In the genomic region with DNA sequence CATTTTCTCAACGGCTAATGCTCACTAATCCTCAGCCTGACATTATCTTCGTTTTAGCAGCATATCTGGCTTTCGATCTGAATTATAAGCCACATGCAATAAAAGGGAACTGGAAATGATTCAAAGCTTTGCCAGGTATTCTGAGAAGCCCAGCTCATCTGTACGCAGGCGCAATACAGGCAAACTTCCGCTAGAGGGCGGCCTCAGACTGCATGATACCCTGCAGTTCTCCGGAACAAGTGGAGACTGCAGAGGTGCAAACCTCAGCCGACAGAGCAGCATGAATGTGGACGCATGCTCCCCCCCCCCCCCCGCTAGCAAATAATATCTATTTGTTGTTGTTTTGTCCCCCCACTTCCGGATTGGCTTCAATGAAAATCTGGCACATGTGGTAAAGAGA, we compare ENCODE assay signal across 8 mouse cellular contexts.
A peak's percentile ranks its signal among the peaks of the same experiment; 100 is the strongest.
DNase-seq lines count a peak whose midpoint lies in the region; ATAC-seq and TF ChIP-seq lines count a peak whose summit lies in the region.

No protein-coding gene starts in this region.

- H3K27ac ChIP-seq in forebrain, embryonic 13.5 days = no peak overlapping the region
- no peak overlapping the region for H3K27ac ChIP-seq in heart, postnatal 0 days (ENCODE audit: low read depth)
- no peak overlapping the region for H3K27ac ChIP-seq in liver, embryonic 15.5 days (replicated peaks)
- no peak overlapping the region for H3K27ac ChIP-seq in neural tube, embryonic 13.5 days (replicated peaks)

- peak; percentile 78 for DNase-seq in ES-CJ7 (ENCODE audit: low read depth, low spot score)
- DNase-seq in heart, postnatal 0 days (ENCODE audit: low spot score) = peak; percentile 49
- DNase-seq in kidney, postnatal 4 days = peak; percentile 90 to 92
- peak; percentile 60 for DNase-seq in telencephalon, adult 2 months (ENCODE audit: low read depth, low spot score)

- H3K36me3 ChIP-seq in forebrain, embryonic 13.5 days (ENCODE audit: poor library complexity, severe bottlenecking) = no peaks in the 10 kb centered on the region
- H3K36me3 ChIP-seq in heart, postnatal 0 days (replicated peaks; ENCODE audit: control insufficient read depth, insufficient read depth, low read length) = no peaks in the 10 kb centered on the region
- H3K36me3 ChIP-seq in liver, embryonic 15.5 days (replicated peaks) = no peaks in the 10 kb centered on the region
- H3K36me3 ChIP-seq in neural tube, embryonic 13.5 days = no peaks in the 10 kb centered on the region

- H3K9me3 ChIP-seq in forebrain, embryonic 13.5 days (replicated peaks) = no peaks in the 10 kb centered on the region
- no peaks in the 10 kb centered on the region for H3K9me3 ChIP-seq in heart, postnatal 0 days (replicated peaks; ENCODE audit: control insufficient read depth, low read length)
- no peaks in the 10 kb centered on the region for H3K9me3 ChIP-seq in liver, embryonic 15.5 days (replicated peaks)
- H3K9me3 ChIP-seq in neural tube, embryonic 13.5 days = no peaks in the 10 kb centered on the region

- no peak for TF ChIP-seq EP300 in heart, postnatal 0 days (IDR thresholded peaks at IDR 0.05; ENCODE audit: low read depth)

- H3K9ac ChIP-seq in forebrain, embryonic 13.5 days = peak overlapping the region; percentile 31; the same call in 1 of the 2 replicates
- H3K9ac ChIP-seq in heart, postnatal 0 days (replicated peaks; ENCODE audit: low read depth, low read length) = no peak overlapping the region
- no peak overlapping the region for H3K9ac ChIP-seq in liver, embryonic 15.5 days
- H3K9ac ChIP-seq in neural tube, embryonic 13.5 days = peak overlapping the region; percentile 42; the same call in 1 of the 2 replicates

- peaks cover 8% of the 10 kb centered on the region; the same call in 1 of the 2 replicates for H3K4me1 ChIP-seq in forebrain, embryonic 13.5 days
- H3K4me1 ChIP-seq in heart, postnatal 0 days (ENCODE audit: control insufficient read depth, insufficient read depth) = no peaks in the 10 kb centered on the region
- 0 out of 2 replicates have a peak, but pooled peaks cover 4% of the 10 kb centered on the region for H3K4me1 ChIP-seq in liver, embryonic 15.5 days (replicated peaks)
- peaks cover 7% of the 10 kb centered on the region for H3K4me1 ChIP-seq in neural tube, embryonic 13.5 days (replicated peaks)

- ATAC-seq in cerebellum, adult (ENCODE audit: insufficient number of reproducible peaks, low FRiP score, low TSS enrichment) = peak; percentile 88
- peak; percentile 90 for ATAC-seq in forebrain, embryonic 13.5 days
- ATAC-seq in heart, postnatal 0 days (ENCODE audit: insufficient read depth, low read depth) = peak; percentile 77; the same call in 1 of the 2 replicates
- no peak for ATAC-seq in liver, embryonic 15.5 days (ENCODE audit: insufficient read depth)
- peak; percentile 78 for ATAC-seq in neural tube, embryonic 13.5 days (ENCODE audit: low read depth)

- H3K4me2 ChIP-seq in forebrain, embryonic 13.5 days = peak overlapping the region; percentile 57
- peak overlapping the region; percentile 51 for H3K4me2 ChIP-seq in heart, postnatal 0 days (ENCODE audit: low read depth, low read length)
- peak overlapping the region; percentile 18; the same call in 1 of the 2 replicates for H3K4me2 ChIP-seq in liver, embryonic 15.5 days
- peak overlapping the region; percentile 43 for H3K4me2 ChIP-seq in neural tube, embryonic 13.5 days

- H3K27me3 ChIP-seq in forebrain, embryonic 13.5 days = no peaks in the 10 kb centered on the region; the same call in 1 of the 2 replicates
- no peaks in the 10 kb centered on the region for H3K27me3 ChIP-seq in heart, postnatal 0 days (ENCODE audit: control insufficient read depth, insufficient read depth, low read length)
- no peaks in the 10 kb centered on the region for H3K27me3 ChIP-seq in liver, embryonic 15.5 days
- H3K27me3 ChIP-seq in neural tube, embryonic 13.5 days = peaks cover 10% of the 10 kb centered on the region; the same call in 1 of the 2 replicates

- WGBS in forebrain, embryonic 13.5 days = 2% methylated on average over 12 of the region's 12 CpGs
- under 1% methylated on average over 12 of the region's 12 CpGs for WGBS in heart, postnatal 0 days
- WGBS in liver, embryonic 15.5 days (ENCODE audit: insufficient replicate concordance) = 4% methylated on average over 12 of the region's 12 CpGs
- 4% methylated on average over 12 of the region's 12 CpGs for WGBS in neural tube, embryonic 13.5 days

- TF ChIP-seq CTCF in heart, postnatal 0 days (IDR thresholded peaks at IDR 0.05; ENCODE audit: low read depth) = peak; percentile 95

- peak overlapping the region; percentile 23 for H3K4me3 ChIP-seq in forebrain, embryonic 13.5 days
- peak overlapping the region; percentile 33 for H3K4me3 ChIP-seq in heart, postnatal 0 days (ENCODE audit: low read depth, low read length)
- H3K4me3 ChIP-seq in liver, embryonic 15.5 days (replicated peaks) = no peak overlapping the region
- H3K4me3 ChIP-seq in neural tube, embryonic 13.5 days = peak overlapping the region; percentile 6; the same call in 1 of the 2 replicates

Comparison
In these comparisons a context has a peak if more than half of its experiments do, and no peak if none do; other contexts are left out.
1. H3K9ac ChIP-seq: peak in forebrain, embryonic 13.5 days (single experiment) and neural tube, embryonic 13.5 days (single experiment); none in heart, postnatal 0 days (single experiment) and liver, embryonic 15.5 days (single experiment).
2. Peak in every context shown above with its lines, with median percentiles within 50 percentile points of each other: DNase-seq and H3K4me2 ChIP-seq.